Mouse (Mus musculus): ENCODE results near the gene Spaar.

Spaar gene

GRCm38 (mm10) chr4:43729794-43730550 lies at the start of gene Spaar:
Gene Spaar, plus strand, starts transcription at chr4:43730034.
- DNase-seq (ENCODE audit: low read depth, low spot score): no peak

DNA sequence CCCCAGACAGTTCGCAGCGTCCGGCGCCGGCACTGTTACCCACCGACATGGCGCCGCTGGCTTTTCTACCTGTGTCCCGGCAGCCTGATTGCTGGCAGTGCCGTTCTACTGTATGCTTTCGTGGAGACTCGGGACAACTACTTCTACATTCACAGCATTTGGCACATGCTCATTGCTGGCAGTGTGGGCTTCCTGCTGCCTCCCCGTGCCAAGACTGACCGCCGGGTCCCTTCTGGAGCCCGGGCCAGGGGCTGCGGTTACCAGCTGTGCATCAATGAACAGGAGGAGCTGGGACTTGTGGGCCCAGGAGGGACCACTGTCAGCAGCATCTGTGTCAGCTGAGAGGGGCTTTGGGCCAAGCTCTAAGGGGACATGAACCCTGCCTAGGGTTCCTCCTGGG lies 39.8 kb upstream of the Spaar start:
- no peak for DNase-seq (ENCODE audit: low read depth, low spot score)

DNA sequence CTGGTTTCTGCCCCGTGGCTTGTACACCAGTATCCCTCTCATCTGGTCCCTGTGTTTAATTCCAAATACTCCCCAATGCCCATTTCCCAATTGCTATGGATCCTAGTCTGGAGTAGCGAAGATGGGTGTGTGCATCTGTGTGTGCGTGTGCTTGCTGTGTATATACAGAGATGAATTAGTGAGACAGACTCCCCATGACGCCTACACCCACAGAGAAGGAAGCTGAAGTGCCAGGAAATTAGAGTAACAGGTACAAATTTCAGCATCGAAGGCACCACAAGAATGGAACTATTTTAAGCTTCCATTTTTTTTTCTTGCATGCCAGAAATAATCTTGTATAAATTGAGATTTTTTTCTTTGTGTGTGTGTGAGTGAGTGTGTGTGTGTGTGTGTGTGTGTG lies 38.8 kb upstream of the Spaar start:
- peak; percentile 59 for DNase-seq (ENCODE audit: low read depth, low spot score)

DNA sequence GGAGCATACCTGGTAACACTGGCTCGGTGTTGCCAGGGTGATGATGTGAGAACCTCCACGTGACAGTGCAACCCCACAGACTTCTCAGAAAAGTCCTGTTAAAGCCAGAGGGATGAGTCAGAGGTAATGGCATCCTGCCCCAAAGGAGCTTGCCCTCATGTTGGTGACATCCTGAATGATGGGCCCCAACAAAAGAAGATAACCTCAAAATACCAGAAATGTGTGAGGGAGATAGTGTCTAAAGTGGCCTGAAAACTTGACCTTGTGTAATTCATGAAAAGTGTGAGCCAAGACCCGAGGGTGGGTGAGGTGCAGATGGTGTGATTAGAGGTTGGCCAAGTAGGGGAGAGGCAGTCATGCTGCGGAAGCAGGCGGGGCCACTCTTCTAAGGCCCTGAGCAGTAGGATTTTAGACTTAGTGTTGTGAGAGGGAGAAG lies 36.0 kb upstream of the Spaar start:
- DNase-seq (ENCODE audit: low read depth, low spot score): peak; percentile 43

DNA sequence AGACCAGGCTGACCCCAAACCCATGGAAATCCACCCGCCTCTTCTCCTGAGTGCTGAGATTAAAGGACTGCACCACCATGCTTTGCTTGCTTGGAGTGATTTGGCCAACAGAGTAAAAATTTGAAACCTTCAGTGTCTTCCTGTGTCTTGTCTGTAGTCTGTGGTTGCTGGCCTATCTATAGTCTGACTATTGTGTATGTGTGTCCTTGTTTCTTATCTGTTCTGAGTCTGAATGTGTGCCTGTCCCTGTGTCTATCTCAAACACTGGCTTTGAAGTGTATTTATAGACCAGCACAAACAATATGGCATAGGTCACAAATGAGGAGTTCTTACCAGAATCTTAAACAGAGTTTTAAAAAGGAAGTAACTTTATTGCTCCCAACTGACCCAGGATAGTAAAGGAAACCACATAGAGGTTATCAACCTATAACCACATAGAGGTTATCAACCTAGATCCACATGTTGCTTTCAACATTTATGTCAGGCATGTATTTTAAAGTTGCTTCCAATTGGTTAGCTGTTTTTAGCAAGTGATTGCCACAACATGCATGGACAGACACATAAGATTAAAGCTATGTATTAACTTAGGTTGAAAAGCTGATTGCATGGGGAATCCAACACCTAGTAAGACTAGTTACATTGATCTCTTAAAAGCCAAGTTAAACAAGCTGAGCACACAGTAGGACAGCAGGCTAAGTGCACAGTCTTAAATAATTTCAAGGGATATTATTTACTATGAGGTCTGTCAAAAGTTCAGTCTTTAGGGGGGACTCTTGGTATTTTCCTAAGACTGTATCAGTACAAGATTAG lies 35.2 kb upstream of the Spaar start:
- no peak for DNase-seq (ENCODE audit: low read depth, low spot score)

DNA sequence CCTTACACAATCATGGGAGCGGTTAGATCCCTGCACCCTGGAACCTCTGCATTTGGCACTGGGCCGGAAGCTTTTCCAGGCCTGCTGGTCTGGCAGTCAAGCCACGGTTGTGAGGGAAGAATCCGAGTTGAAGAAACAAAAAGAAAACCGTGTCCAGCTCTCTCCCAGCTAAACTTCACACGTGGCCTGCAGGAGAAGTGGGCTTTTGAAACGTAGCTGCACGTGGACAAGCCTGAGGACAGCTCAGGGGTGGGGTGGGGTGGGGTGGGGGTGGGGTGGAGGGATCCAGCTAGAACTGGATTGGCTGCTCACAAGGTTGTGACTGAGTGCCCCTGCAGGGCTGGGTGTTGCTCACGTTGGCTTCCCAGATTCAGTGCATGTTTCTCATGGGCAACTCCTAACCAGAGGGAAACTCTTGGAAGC lies 34.6 kb upstream of the Spaar start:
- DNase-seq (ENCODE audit: low read depth, low spot score): no peak

- DNase-seq (ENCODE audit: low read depth, low spot score): peak; percentile 77
Observed at GRCm38 (mm10) chr4:43696561-43696960, 33.3 kb upstream of the Spaar start.

DNA sequence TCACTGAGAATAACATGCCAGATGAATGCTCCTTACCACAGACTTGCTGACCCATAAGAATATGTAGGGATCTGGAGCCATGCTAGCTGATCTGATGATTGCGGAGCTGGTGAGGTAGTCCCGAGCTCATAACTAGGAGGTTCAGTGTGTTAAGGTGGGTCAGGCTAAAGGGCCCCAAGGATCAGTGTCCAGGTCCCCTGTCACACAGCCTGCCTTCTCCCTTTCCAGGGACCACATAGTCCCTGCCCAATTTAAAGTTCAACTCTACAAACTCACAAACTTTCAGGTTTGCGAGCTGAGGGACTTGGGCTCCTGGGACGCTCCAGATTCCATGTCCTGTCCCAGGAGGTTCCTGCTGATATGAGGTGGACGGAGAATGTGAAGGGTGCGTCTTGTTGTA lies 29.1 kb upstream of the Spaar start, which contains the start of gene Olfr70:
Olfr70 (minus strand) TSS at position 101 of the 400 bp plus-strand sequence.
- no peak for DNase-seq (ENCODE audit: low read depth, low spot score)

DNA sequence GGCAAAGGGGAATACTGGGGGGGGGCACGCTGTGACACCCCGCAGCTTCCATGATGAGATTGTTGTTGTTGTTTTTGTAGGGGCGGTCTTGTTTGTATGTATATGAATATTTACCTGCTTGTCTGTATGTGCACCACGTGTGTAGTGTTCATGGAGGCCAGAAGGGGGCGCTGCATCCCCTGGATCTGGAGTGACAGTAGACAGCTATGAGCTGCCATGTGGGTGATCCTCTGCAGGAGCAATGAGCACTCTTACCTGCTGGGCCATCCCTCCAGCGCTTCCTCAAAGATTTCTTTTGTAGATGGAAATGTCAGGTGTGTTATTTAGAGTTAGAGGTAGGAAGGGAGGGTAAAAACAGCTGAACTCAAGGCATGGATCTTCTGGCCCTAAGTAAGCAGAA lies 26.4 kb upstream of the Spaar start:
- no peak for DNase-seq (ENCODE audit: low read depth, low spot score)

DNA sequence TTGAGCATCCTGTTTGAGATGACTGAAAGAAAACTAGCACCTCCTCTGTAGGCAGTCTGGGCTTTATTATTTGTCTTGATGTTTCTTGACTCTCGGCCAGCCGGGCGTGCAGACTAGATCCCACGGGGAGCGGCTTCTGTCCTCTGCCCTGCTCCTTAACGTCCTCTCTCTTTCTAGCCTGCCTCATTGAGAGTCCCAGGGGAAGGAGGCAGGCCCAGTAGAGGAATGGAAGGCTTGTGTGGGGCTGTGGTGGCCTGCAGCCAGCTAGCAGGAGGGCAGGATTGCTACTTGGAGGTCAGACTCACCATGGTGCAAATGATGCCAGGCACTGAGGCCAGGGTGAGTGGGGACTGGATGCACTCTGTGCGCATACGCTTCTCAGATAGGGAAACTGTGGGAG lies 26.0 kb upstream of the Spaar start:
- no peak for DNase-seq (ENCODE audit: low read depth, low spot score)

- no peak for DNase-seq (ENCODE audit: low read depth, low spot score)
Observed at GRCm38 (mm10) chr4:43705991-43706390, 23.8 kb upstream of the Spaar start.

DNA sequence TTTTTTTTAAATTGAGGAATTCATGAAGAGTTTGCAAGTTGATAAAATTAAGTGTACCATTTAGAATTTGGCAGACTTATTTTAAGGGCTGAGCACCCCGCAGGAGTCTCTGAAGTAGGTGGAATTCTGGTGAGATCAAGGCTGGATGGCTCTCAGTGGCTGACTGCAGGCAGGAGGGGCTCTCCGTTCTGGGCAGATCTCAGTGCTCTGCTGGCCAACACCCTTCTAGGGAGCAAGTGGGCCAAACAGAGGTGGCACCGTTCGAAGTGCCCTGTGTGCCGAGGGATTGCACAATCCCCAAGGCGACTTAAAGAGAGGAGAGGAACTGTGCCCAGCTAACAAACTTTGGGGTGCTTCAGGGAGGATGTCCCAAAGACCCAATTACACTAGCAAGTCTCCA lies 20.0 kb upstream of the Spaar start, which contains the start of gene Olfr71:
Olfr71 (minus strand) TSS at position 387 of the 400 bp plus-strand sequence.
- no peak for DNase-seq (ENCODE audit: low read depth, low spot score)

- peak; percentile 82 for DNase-seq (ENCODE audit: low read depth, low spot score)
Observed at GRCm38 (mm10) chr4:43711821-43712220, 18.0 kb upstream of the Spaar start.

- DNase-seq (ENCODE audit: low read depth, low spot score): peak; percentile 71
Observed at GRCm38 (mm10) chr4:43713652-43714219, 16.1 kb upstream of the Spaar start.

GRCm38 (mm10) chr4:43720491-43721228 lies 9.2 kb upstream of the Spaar start:
- peak; percentile 61 for DNase-seq (ENCODE audit: low read depth, low spot score)

DNA sequence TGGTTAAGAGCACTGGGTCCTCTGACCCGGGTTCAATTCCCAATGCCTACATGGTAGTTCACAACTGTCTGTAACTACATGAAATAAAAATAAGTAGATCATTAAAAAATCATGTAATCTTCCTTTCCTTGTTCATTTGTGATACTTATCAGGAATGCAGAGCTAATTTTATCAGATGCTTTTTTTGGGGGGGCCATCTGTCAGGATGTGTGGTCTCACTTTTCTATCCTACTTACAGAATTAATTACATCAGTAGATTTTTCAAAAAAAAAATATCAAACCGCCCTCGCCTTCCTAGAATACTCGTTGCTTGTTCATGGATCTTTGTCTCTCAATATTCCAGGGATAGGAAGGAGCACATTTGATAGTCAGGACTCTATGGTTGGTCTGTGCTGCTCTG lies 7.6 kb upstream of the Spaar start:
- peak; percentile 42 for DNase-seq (ENCODE audit: low read depth, low spot score)

DNA sequence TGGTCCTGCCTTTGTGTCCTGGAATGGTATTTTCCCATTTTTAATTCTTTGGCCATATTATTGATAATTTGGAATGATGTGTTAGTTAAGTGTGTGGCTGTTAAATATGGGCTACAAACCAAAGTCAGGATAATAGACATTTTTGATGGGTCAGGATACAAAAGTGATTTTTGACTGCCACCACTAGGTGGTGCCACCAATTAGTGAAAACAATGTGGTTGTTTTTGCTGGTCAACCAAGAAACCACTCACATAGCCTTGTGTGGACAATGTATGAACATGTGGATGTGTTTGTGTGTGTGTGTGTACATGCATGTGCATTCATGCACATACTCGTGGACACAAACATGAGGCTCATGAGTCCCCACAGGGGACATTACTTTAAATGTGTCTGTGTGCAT lies 5.1 kb upstream of the Spaar start:
- peak; percentile 38 for DNase-seq (ENCODE audit: low read depth, low spot score)

DNA sequence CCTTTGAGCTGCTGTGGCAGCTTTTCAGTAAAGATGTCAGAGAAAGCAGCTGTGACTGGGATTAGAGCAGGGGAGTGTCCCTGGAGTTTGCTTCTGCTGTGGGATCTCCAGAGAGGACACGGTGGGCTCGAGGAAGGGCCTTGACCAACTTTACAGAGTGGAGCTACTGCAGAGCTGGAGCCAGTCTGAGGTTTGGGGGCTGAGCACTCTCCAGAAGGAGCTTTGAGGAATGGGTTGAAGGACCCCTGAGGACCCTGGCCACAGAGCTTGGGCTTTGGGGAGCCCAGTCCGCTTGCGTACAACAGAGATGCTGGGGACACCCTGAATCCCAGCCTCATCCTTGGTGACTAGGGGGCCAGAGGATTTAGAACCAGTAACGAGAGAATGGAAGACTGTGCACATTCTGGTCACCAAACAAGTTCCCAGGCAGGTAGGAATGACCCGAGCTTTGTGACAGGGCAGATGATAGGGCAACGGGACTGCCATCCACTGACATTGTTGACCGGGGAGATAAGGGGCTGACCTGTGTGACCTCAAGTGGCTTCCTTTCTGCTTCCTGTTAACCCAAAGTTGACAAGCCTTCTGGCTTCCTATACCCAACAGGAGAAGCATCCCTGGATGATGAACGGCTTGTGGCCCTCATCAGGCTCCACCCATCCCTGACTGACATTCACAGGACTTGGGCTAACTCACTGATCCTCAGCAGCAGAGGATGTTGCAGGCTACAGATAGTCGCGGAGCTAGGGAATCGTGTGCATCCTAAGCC lies 3.4 kb upstream of the Spaar start:
- DNase-seq (ENCODE audit: low read depth, low spot score): no peak

DNA sequence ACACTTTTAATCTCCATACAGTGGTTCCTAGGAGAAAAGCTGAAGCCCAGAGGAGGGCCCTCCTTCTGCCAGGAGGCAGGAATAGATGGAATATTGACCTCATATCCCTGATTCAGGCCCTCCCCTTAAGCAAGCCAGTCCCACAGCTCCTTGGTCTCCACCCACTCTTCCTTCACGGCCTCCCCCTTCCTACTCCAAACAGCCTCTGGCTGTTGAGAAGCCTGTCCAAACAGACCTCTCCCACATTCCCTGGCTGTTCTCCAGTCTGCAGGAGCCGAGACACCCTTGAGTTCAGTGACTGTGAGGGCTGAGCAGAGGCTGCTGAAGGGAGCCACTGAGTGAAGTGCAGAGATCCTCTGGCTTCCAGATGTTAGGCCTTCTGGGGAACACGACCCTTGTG lies 2.8 kb upstream of the Spaar start, which contains the start of gene Hrct1:
Hrct1 (plus strand) TSS at position 194 of the 400 bp plus-strand sequence.
- peak; percentile 43 for DNase-seq (ENCODE audit: low read depth, low spot score)

DNA sequence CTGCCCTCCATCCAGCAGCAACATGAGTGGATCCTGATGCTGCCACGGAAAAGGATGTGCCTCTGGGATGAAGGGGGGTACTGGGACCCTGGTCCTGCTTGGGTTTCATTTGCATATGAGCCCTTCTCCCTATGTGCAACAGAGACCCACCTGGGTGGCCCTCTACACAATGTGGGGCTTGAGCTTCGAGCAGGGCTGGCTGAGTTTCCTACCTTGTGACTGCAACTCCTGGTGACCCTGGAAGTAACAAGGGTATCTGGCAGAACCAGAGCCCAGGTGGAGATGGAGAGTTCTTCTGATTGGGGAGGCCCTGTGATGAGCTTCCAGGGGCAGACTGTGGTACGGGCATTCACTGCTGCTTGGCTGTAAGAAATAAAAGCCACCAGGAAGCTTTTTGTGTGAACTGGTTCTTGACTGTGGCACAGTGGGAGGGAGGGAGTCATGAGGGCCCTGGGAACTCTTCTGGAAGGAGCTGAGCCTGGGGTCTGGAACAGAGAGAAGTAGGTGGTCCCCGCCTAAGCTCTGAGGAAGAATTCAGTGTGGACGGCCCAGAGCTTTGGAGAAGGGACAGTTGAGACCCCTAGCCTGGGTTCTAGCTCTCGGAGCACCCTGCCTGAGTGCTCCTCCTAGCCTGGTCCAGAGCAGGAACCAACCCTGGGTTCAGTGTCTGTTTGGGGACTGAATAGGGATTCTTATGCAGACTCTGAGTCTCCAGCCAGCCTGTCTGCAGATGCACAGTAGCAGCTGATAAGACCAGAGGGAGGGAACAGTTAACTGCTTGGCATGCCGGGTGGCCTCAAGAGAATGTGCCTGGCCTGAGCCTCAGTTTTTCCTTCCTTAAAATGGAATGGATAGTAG lies 1.9 kb upstream of the Spaar start:
- no peak for DNase-seq (ENCODE audit: low read depth, low spot score)
